Mouse (Mus musculus): Measurements from ENCODE around the gene Gm21987. TPM values are rescaled to one million over a fixed set of nuclear protein-coding genes. Genes with fewer than 3 reads are reported as not detected.

Gene Gm21987
- polyA plus RNA-seq, 1 experiment from 2014 or later = not detected

DNA sequence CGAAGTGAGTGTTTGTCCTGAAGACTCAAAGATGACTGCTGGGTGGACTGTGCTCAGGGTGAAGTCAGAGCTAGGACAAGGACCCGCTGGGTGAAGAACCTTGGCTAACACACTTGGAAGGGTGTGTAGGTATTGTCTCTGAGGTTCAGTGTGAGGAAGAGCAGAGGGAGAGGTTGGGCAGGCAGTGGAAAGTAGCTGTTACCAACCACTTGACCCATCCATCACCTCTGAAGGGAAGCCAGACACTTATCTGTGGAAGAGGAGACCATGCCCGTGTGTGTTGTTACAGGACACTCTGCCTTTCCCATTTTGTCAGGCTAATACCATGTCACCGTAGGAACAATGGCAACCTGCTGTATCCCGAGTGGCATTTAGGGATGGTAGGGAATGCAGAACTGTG, 59.5 kb downstream of the Gm21987 start:
- Histone ChIP-seq H3K4me1 (no peaks in the 10 kb centered on the region), H3K4me3 (no peak overlapping the region), H3K9ac (no peak overlapping the region), H3K27ac (no peak overlapping the region), H3K4me2 (replicated peaks) (no peak overlapping the region), H3K27me3 (no peaks in the 10 kb centered on the region), H3K9me3 (replicated peaks) (no peaks in the 10 kb centered on the region), H3K36me3 (no peaks in the 10 kb centered on the region)
- WGBS = 70% methylated on average over 5 of the region's 5 CpGs
- no peak for ATAC-seq (ENCODE audit: low FRiP score)

DNA sequence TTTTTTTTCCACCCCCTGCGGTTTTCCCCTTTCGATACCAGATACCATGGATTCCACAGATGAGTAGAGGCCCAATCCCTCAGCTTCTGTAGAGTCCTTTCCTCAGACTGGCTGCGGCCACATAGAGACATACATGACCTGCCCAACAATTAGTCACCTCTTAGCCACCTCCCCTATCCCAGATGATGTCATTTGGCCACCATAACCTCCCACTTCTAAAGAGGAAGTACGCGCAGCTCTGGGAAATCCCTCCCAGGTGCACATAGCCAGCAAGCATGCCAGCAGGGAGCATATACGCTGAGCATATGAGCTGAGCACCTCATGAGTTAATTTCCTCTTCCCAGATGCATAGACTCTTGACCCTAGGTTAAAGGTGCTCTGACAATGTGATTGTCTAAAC, 59.9 kb downstream of the Gm21987 start:
- no peaks in the 10 kb centered on the region for H3K9me3 ChIP-seq (replicated peaks)
- H3K9ac ChIP-seq = no peak overlapping the region
- no peak overlapping the region for H3K4me2 ChIP-seq (replicated peaks)
- H3K27me3 ChIP-seq = no peaks in the 10 kb centered on the region
- ATAC-seq (ENCODE audit: low FRiP score) = no peak
- no peak overlapping the region for H3K27ac ChIP-seq
- H3K4me3 ChIP-seq = no peak overlapping the region
- WGBS = 84% methylated on average over 6 of the region's 6 CpGs
- H3K4me1 ChIP-seq = no peaks in the 10 kb centered on the region
- H3K36me3 ChIP-seq = no peaks in the 10 kb centered on the region

DNA sequence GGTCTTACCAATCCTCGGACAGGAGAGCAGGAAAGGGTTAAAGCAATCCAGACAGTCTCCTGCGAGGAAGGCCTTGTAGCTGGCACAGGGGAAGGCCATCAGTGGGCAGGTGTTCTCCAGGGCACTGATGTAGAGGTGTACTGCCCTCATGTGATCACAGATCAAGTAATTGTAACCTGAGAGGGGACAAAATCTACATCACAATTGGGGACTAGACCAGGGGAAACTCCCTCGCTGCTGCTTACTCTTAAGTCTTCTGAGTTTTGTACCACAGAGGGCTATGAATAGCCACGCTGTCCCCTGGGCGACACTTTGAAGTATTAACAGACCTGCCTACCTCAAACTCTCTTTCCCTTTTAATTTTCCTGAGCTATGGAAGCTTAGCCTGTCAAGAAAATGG, 60.7 kb downstream of the Gm21987 start:
- H3K9me3 ChIP-seq (replicated peaks) = no peaks in the 10 kb centered on the region
- H3K4me1 ChIP-seq = no peaks in the 10 kb centered on the region
- no peak overlapping the region for H3K4me3 ChIP-seq
- H3K27me3 ChIP-seq = no peaks in the 10 kb centered on the region
- no peak overlapping the region for H3K9ac ChIP-seq
- no peak overlapping the region for H3K27ac ChIP-seq
- no peaks in the 10 kb centered on the region for H3K36me3 ChIP-seq
- H3K4me2 ChIP-seq (replicated peaks) = no peak overlapping the region
- 42% methylated on average over 5 of the region's 5 CpGs for WGBS
- no peak for ATAC-seq (ENCODE audit: low FRiP score)

DNA sequence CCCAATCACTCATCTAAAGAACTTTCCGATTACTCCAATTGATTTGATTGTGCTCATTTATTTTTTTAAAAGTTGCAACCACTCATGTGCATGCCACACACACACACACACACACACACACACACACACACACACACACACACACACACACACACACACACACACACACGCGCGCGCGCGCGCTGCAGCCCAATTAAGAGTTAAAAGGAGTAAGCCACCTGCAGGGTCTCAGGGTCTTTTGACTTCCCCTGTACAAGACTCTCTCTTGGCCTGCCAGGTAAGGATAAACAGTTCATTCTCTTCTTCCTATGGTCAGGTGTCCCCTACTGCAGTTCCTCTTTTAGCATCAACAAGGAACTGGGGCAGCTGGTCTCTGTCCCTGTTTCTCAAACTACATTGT, 61.6 kb downstream of the Gm21987 start:
- H3K4me2 ChIP-seq (replicated peaks) = no peak overlapping the region
- no peak for ATAC-seq (ENCODE audit: low FRiP score)
- WGBS = 99% methylated on average over 8 of the region's 8 CpGs
- H3K9me3 ChIP-seq (replicated peaks) = no peaks in the 10 kb centered on the region
- H3K4me3 ChIP-seq = no peak overlapping the region
- H3K27me3 ChIP-seq = no peaks in the 10 kb centered on the region
- no peaks in the 10 kb centered on the region for H3K4me1 ChIP-seq
- no peaks in the 10 kb centered on the region for H3K36me3 ChIP-seq
- no peak overlapping the region for H3K27ac ChIP-seq
- H3K9ac ChIP-seq = no peak overlapping the region

Other genes starting within 250 kb of the Gm21987 start
- gene Nr1i2, start 52.2 kb upstream of the Gm21987 start, polyA plus RNA-seq (2016; fragmentation: Nextera tagmentation; extraction: Ambion mirVana) = not detected in 2 replicates
- gene Maats1, start 4.9 kb upstream of the Gm21987 start, polyA plus RNA-seq (2016; fragmentation: Nextera tagmentation; extraction: Ambion mirVana) = 1.2 and 1.3 TPM in 2 replicates
- gene Cox17, start within 50 bp of the Gm21987 start, polyA plus RNA-seq (2016; fragmentation: Nextera tagmentation; extraction: Ambion mirVana) = 105 and 116 TPM in 2 replicates
- gene Popdc2, start 15.2 kb downstream of the Gm21987 start, polyA plus RNA-seq (2016; fragmentation: Nextera tagmentation; extraction: Ambion mirVana) = 0.70 and 1.4 TPM in 2 replicates
- gene Pla1a, start 86.1 kb downstream of the Gm21987 start, polyA plus RNA-seq (2016; fragmentation: Nextera tagmentation; extraction: Ambion mirVana) = 0.30 and 0.37 TPM in 2 replicates
- 147 and 155 TPM in 2 replicates for gene Adprh, start 105.7 kb downstream of the Gm21987 start, polyA plus RNA-seq (2016; fragmentation: Nextera tagmentation; extraction: Ambion mirVana)
- gene Cd80, start 108.5 kb downstream of the Gm21987 start, polyA plus RNA-seq (2016; fragmentation: Nextera tagmentation; extraction: Ambion mirVana) = 0.64 and 0.74 TPM in 2 replicates
- gene Timmdc1, start 175.6 kb downstream of the Gm21987 start, polyA plus RNA-seq (2016; fragmentation: Nextera tagmentation; extraction: Ambion mirVana) = 31.6 and 35.1 TPM in 2 replicates
- gene Poglut1, start 203.2 kb downstream of the Gm21987 start, polyA plus RNA-seq (2016; fragmentation: Nextera tagmentation; extraction: Ambion mirVana) = 73.5 and 76.8 TPM in 2 replicates
- gene Tmem39a, start 211.7 kb downstream of the Gm21987 start, polyA plus RNA-seq (2016; fragmentation: Nextera tagmentation; extraction: Ambion mirVana) = 65.3 and 67.4 TPM in 2 replicates

Data from hindbrain, embryonic 12.5 days (tissue).